Mouse (Mus musculus) forebrain, embryonic 14.5 days (tissue): ENCODE results near the gene Tmem132b. TPM values are rescaled to one million over a fixed set of nuclear protein-coding genes. Genes with fewer than 3 reads are reported as not detected.

Experiments
- ATAC-seq: fragments of 200-750 bp; cut with Nextera tagmentation; 2 replicates; pipeline ENCODE4 v1.8.0; 2017; ENCODE audit warnings: mild to moderate bottlenecking, moderate library complexity
- DNase-seq: peaks from one replicate; pipeline ENCODE4 v3.0.0-alpha.2; 2015; ENCODE audit warnings: low spot score
- H3K27ac ChIP-seq: fragments of 300-500 bp; sonication (generic); 2 replicates; pipeline ENCODE4 v1.5.1; 2014; ENCODE audit warnings: low read depth, mild to moderate bottlenecking, control low read depth, low read length, moderate library complexity
- H3K27me3 ChIP-seq: fragments of 300-500 bp; sonication (generic); replicated peaks from 2 replicates; pipeline ENCODE4 v1.6.1; 2014; ENCODE audit warnings: low read length, control low read depth, mixed read lengths; ENCODE audit not compliant: control insufficient read depth, insufficient read depth
- H3K36me3 ChIP-seq: fragments of 300-500 bp; sonication (generic); 2 replicates; pipeline ENCODE4 v1.6.1; 2014; ENCODE audit warnings: low read length, control low read depth; ENCODE audit not compliant: control insufficient read depth, insufficient read depth
- H3K4me1 ChIP-seq: fragments of 300-500 bp; sonication (generic); 2 replicates; pipeline ENCODE4 v1.6.1; 2014; ENCODE audit warnings: antibody characterized with exemption, low read length, control low read depth; ENCODE audit not compliant: control insufficient read depth, insufficient read depth
- H3K4me2 ChIP-seq: fragments of 300-500 bp; sonication (generic); 2 replicates; pipeline ENCODE4 v1.6.1; 2014; ENCODE audit warnings: mild to moderate bottlenecking, control low read depth, low read length
- H3K4me3 ChIP-seq: fragments of 300-500 bp; sonication (generic); 2 replicates; pipeline ENCODE4 v1.5.1; 2014; ENCODE audit warnings: low read depth, low read length, control low read depth
- H3K9ac ChIP-seq: fragments of 300-500 bp; sonication (generic); 2 replicates; pipeline ENCODE4 v1.6.1; 2014; ENCODE audit warnings: mild to moderate bottlenecking, low read length, control low read depth, moderate library complexity
- H3K9me3 ChIP-seq: fragments of 300-500 bp; sonication (generic); replicated peaks from 2 replicates; pipeline ENCODE4 v1.6.1; 2016; ENCODE audit warnings: low read length, control low read depth, mixed read lengths; ENCODE audit not compliant: control insufficient read depth
- WGBS: fragments of 180-500 bp; shearing (Covaris S2); extraction: QIAGEN DNeasy Blood & Tissue Kit; methylation state at CpG from one replicate; pipeline ENCODE4 v1.1.7; 2014; 5-methylcytosine and 5-hydroxymethylcytosine counted together
- polyA plus RNA-seq: library from polyadenylated mRNA; unstranded; fragments of >200 nt; fragmentation: Nextera tagmentation; extraction: Ambion mirVana; gene quantifications from 2 replicates; pipeline ENCODE4 v1.2.1, GENCODE M21; 2014

Tmem132b gene
- polyA plus RNA-seq, 1 experiment from 2014 or later: 3.1 TPM

- no peak overlapping the region for H3K27ac ChIP-seq
- 68% methylated on average over 13 of the region's 13 CpGs for WGBS
Measured at GRCm38 (mm10) chr5:125578661-125579060, 47.1 kb downstream of the Tmem132b start.

DNA sequence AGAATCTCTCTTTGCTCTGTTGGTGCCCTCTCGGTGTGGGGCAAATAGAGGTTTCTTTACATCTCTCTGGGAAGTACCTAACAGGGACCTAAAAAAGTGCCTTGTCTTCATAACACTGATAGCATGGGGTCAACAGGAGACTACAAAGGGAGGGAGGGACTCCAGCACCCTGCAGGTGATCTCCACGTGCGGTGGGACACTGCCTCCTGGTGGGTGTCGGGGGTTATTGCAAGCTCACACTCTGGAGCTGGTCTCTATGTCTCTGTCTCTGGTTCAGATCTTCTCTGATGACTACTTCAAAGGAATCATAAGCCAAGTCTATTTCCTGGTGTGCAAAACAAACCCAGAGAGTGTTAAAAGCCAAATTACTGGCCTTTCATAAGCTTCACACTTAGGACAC lies 47.6 kb downstream of the Tmem132b start:
- no peaks in the 10 kb centered on the region for H3K36me3 ChIP-seq
- no peak overlapping the region for H3K4me3 ChIP-seq
- WGBS: 49% methylated on average over 4 of the region's 4 CpGs
- no peak for DNase-seq
- H3K9ac ChIP-seq: no peak overlapping the region
- no peak overlapping the region for H3K4me2 ChIP-seq
- H3K9me3 ChIP-seq: no peaks in the 10 kb centered on the region
- no peaks in the 10 kb centered on the region for H3K27me3 ChIP-seq
- H3K4me1 ChIP-seq: peaks cover 6% of the 10 kb centered on the region; the same call in 1 of the 2 replicates
- H3K27ac ChIP-seq: no peak overlapping the region
- no peak for ATAC-seq

More at GRCm38 (mm10) chr5:125578661-125579060, 47.1 kb downstream of the Tmem132b start:
- H3K9me3 ChIP-seq: no peaks in the 10 kb centered on the region
- no peak overlapping the region for H3K4me2 ChIP-seq
- H3K9ac ChIP-seq: no peak overlapping the region
- ATAC-seq (no peak), DNase-seq (peak; percentile 51)
- no peaks in the 10 kb centered on the region for H3K36me3 ChIP-seq
- H3K4me1 ChIP-seq: peaks cover 6% of the 10 kb centered on the region; the same call in 1 of the 2 replicates
- no peaks in the 10 kb centered on the region for H3K27me3 ChIP-seq
- H3K4me3 ChIP-seq: no peak overlapping the region

DNA sequence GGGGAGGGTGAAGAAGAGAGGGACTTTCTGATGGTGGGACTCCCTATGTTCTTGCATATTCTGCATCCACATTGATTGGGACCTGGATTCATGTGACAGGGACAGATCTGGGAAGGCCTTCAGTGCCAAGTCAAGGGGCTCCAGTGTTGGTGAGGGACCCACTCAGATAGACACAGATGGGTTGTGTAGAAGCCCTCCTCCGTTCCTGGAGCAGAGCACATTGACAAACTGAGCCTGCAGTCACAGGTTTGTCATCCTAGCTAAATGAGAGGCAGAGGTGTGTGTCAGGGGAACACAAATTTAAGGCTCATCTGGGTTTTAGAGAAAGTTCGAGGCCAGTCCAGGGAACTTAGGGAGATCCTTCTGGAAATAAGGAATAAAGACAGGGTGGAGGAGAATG lies 51.7 kb downstream of the Tmem132b start:
- H3K4me1 ChIP-seq: no peaks in the 10 kb centered on the region
- no peak overlapping the region for H3K4me3 ChIP-seq
- H3K9ac ChIP-seq: no peak overlapping the region
- DNase-seq: no peak
- H3K27me3 ChIP-seq: no peaks in the 10 kb centered on the region
- H3K4me2 ChIP-seq: no peak overlapping the region
- WGBS: 66% methylated on average over 2 of the region's 2 CpGs
- H3K36me3 ChIP-seq: no peaks in the 10 kb centered on the region
- no peaks in the 10 kb centered on the region for H3K9me3 ChIP-seq
- no peak overlapping the region for H3K27ac ChIP-seq
- ATAC-seq: no peak

DNA sequence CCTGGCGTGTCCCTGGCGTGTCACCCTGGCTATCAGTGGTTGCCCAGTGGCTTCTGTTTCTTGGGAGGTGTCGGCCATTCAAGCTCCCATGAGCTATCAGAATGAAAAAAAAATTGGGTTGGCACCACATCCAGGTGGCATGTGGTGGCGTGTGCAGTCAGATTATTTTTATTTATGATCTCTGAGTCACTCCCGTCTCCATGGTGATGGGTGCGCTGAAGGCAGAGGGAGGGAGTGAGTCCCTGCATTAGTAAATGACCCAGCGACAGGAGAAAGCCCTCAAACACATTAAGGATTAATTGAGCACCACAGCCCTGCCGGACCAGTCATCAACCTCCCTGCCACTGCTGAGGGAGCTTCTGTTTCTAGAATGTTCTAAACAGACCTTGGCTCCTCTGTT lies 52.3 kb downstream of the Tmem132b start:
- Histone ChIP-seq H3K27ac (no peak overlapping the region), H3K36me3 (no peaks in the 10 kb centered on the region), H3K27me3 (no peaks in the 10 kb centered on the region), H3K4me1 (peaks cover 2% of the 10 kb centered on the region; the same call in 1 of the 2 replicates), H3K9me3 (no peaks in the 10 kb centered on the region), H3K4me2 (no peak overlapping the region), H3K9ac (no peak overlapping the region), H3K4me3 (no peak overlapping the region)
- 69% methylated on average over 8 of the region's 8 CpGs for WGBS
- ATAC-seq (no peak), DNase-seq (peak; percentile 37)

- 79% methylated on average over 5 of the region's 5 CpGs for WGBS
- no peak overlapping the region for H3K4me2 ChIP-seq
- H3K27me3 ChIP-seq: no peaks in the 10 kb centered on the region
- H3K9me3 ChIP-seq: no peaks in the 10 kb centered on the region
- no peak overlapping the region for H3K4me3 ChIP-seq
- DNase-seq (no peak), ATAC-seq (no peak)
- H3K36me3 ChIP-seq: no peaks in the 10 kb centered on the region
- H3K4me1 ChIP-seq: peaks cover 10% of the 10 kb centered on the region
- no peak overlapping the region for H3K9ac ChIP-seq
- no peak overlapping the region for H3K27ac ChIP-seq
Measured at GRCm38 (mm10) chr5:125585211-125585610, 53.6 kb downstream of the Tmem132b start.

- Histone ChIP-seq H3K27me3 (no peaks in the 10 kb centered on the region), H3K4me3 (no peak overlapping the region), H3K9me3 (no peaks in the 10 kb centered on the region), H3K4me2 (no peak overlapping the region), H3K27ac (no peak overlapping the region), H3K36me3 (no peaks in the 10 kb centered on the region), H3K4me1 (peaks cover 10% of the 10 kb centered on the region), H3K9ac (no peak overlapping the region)
- no peak for ATAC-seq
- no peak for DNase-seq
- 67% methylated on average over 7 of the region's 7 CpGs for WGBS
Measured at GRCm38 (mm10) chr5:125588203-125588602, 56.6 kb downstream of the Tmem132b start.

DNA sequence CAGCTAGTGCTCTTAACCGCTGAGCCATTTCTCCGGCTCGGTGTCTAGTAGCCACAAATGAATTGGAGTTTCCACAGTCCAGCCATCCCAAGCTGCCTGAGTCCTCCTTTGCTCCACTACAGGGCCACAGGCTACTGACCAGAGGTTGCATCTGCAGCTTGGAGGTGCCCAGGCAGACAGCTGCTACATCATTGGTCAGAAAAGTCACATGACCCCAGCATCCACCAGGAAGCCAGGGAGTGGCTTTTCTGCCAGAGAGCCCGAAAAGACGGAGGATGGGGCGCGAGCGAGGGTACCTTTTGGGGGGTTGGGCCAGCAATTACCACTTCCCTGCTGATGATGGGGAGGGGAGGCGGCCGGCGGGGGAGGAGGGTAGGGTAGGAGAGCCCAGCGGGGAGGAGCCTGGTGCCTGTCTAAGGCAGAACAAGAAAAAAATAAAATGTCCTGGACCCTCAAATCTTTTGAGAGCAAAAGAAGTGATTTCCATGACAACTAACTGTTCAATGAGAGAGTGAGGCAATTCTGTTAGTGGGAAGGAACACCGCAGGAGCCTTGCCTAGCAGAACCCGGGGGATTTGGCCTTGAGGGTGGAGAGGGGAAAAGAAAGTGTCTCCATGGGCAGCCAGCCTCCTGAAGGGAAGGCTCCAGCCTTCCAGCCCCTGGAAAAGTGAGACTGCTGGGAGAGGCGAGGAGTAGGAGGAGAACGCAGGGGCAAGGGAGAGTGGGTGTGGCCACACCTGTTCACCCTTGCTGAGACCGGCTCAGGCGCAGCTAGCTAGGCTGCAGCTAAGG lies 57.5 kb downstream of the Tmem132b start:
- no peaks in the 10 kb centered on the region for H3K27me3 ChIP-seq
- peak overlapping the region; percentile 55 for H3K4me2 ChIP-seq
- peak overlapping the region; percentile 51 for H3K9ac ChIP-seq
- no peaks in the 10 kb centered on the region for H3K36me3 ChIP-seq
- peak overlapping the region; percentile 17; the same call in 1 of the 2 replicates for H3K27ac ChIP-seq
- peak; percentile 92 for ATAC-seq
- WGBS: 3% methylated on average over 18 of the region's 18 CpGs
- H3K9me3 ChIP-seq: no peaks in the 10 kb centered on the region
- DNase-seq: peak; percentile 76
- H3K4me3 ChIP-seq: peak overlapping the region; percentile 27
- peaks cover 10% of the 10 kb centered on the region for H3K4me1 ChIP-seq

DNA sequence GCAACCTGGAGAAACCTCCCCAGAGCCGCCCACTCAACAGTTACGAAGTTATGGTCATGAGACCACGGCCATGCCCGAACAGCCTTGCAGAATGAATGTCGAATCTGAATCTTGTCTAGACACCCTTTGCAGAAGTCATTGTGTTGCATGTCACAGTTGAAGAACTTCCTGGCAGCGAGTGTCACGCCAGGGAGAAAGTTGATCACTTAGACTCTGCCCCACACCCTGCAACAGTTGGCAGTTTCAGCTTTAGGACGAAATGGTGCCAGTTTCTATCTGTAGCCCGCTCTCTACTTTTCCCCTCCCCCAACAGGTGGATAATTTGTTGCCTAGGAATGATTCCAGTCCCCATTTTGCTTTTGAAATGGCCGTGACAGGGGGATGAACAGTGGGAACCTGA lies 66.5 kb downstream of the Tmem132b start:
- Histone ChIP-seq H3K4me3 (no peak overlapping the region), H3K36me3 (no peaks in the 10 kb centered on the region), H3K9ac (no peak overlapping the region), H3K4me1 (no peaks in the 10 kb centered on the region; the same call in 1 of the 2 replicates), H3K9me3 (no peaks in the 10 kb centered on the region), H3K4me2 (no peak overlapping the region), H3K27me3 (no peaks in the 10 kb centered on the region), H3K27ac (no peak overlapping the region)
- 88% methylated on average over 10 of the region's 10 CpGs for WGBS
- no peak for ATAC-seq
- DNase-seq: no peak

- H3K27ac ChIP-seq: no peak overlapping the region
- 73% methylated on average over 12 of the region's 12 CpGs for WGBS
- no peaks in the 10 kb centered on the region for H3K36me3 ChIP-seq
- no peak overlapping the region for H3K4me3 ChIP-seq
- ATAC-seq (no peak), DNase-seq (no peak)
- H3K9ac ChIP-seq: no peak overlapping the region
- no peaks in the 10 kb centered on the region; the same call in 1 of the 2 replicates for H3K9me3 ChIP-seq
- H3K4me2 ChIP-seq: no peak overlapping the region
- no peaks in the 10 kb centered on the region for H3K27me3 ChIP-seq
- no peaks in the 10 kb centered on the region; the same call in 1 of the 2 replicates for H3K4me1 ChIP-seq
Measured at GRCm38 (mm10) chr5:125607146-125607545, 75.6 kb downstream of the Tmem132b start.
